Mouse (Mus musculus) gastrocnemius, adult 18-20 months (tissue): ENCODE results near the gene Nbea. TPM values are rescaled to one million over a fixed set of nuclear protein-coding genes. Genes with fewer than 3 reads are reported as not detected.
A peak's percentile ranks its signal among the peaks of the same experiment; 100 is the strongest.

ENCODE experiments used
- DNase-seq: peaks from one replicate; pipeline ENCODE4 v3.0.0; 2021; ENCODE audit warnings: low spot score
- total RNA-seq, 2 experiments: library from RNA; stranded (reverse); gene quantifications; 2 replicates each; pipeline ENCODE4 v1.2.3; 2021

Nbea gene
- total RNA-seq, 2 experiments from 2014 or later, result 3.7 to 4.9 TPM

GRCm38 (mm10) chr3:55784101-55784500, 399.4 kb downstream of the Nbea start:
- DNase-seq, result no peak

DNA sequence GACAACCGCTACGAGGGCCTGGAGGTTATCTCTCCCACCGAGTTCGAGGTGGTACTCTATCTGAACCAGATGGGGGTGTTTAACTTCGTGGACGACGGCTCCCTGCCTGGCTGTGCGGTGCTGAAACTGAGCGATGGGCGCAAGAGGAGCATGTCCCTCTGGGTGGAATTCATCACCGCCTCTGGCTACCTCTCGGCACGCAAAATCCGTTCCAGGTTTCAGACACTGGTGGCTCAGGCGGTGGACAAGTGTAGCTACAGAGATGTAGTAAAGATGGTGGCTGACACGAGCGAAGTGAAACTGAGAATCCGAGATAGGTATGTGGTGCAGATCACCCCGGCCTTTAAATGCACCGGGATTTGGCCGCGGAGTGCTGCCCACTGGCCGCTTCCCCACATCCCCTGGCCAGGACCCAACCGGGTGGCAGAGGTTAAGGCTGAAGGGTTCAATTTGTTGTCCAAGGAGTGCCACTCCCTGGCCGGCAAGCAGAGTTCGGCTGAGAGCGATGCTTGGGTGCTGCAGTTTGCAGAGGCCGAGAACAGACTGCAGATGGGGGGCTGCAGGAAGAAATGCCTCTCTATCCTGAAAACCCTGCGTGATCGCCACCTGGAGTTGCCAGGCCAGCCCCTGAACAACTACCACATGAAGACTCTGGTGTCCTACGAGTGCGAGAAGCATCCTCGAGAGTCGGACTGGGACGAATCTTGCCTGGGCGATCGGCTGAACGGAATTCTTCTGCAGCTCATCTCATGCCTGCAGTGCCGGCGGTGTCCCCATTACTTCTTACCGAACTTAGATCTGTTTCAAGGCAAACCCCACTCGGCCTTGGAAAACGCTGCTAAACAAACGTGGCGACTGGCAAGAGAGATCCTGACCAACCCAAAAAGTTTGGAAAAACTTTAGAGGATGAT, 400.1 kb downstream of the Nbea start:
- peak; percentile 67 for DNase-seq

DNA sequence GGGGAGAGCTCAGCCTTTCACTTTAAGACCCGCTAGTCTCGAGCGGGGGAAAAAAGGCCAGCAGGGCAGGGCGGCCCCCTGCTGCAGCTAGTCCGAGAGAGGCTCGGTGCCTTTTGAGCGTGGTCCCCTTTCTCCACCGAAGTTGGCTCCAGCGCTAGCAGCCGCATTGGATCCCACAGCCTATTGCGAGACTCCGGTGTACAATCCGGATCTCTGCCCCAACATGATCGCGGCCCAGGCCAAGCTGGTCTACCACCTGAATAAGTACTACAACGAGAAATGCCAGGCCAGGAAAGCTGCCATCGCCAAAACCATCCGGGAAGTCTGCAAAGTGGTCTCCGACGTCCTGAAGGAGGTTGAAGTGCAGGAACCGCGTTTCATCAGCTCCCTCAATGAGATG, 400.7 kb downstream of the Nbea start:
- peak; percentile 39 for DNase-seq

DNA sequence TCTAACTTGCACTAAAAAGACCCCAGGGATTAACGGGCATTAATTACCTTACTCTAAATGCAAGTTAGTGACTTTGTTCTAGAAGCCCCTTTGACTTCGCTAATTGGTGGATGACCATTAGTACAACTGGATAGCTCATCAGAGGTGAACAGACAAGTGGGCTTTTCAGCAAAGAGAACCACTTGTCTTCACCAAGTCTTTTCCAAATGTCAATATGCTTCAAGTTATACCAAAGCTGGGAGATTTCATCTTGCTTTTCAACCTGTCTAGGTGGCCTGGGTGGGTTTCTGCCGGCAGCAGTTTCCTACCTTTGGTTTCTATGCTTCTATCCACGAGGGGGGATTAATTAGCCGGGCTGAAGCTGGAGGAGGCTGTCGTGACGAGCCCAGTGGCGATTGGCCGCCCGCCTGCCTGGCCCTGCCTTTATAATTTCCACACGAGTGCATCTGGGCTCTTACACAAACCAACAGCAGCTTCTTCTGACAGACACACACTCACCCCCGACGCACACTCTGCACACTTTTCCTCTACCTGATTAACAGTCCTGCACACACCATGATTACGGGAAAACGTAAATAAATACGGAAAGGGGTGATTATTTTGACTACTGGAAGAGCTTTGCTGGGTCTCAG, 401.3 kb downstream of the Nbea start, which contains the start of gene Mab21l1:
Mab21l1 (plus strand) TSS at position 455 of the 632 bp plus-strand sequence.
- DNase-seq, result peak; percentile 86

DNA sequence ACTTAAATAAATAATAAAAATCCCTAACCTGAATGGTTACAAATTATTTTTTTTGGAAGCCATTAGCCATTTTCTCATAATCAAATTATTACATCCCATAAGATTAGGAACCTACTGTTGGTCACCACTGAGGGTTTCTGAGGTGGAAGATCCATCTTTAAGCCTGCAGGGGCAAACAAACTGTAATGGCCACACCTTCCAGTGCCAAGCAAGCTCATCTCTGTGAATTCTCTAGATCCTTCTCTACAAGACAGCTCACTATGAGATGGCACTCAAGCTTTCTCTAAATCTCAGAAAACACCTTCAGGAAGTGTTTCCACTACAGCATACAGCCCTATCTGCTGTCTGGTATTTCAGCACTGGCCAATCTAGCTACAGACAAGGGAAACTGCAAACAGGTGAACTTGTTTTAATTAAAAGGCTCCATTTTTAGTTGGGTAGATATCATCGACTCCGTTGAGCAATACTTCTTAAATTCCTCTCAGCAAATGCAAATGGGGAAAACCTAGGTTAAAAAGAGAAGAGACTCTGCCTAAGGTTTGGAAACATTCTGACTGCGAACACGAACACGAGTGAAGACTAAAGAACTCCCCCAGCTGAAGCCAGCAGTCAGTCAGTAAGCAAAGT, 402.0 kb downstream of the Nbea start:
- DNase-seq, result no peak

- peak; percentile 50 for DNase-seq
These were observed 403.1 kb downstream of the Nbea start for GRCm38 (mm10) chr3:55780120-55781070.

GRCm38 (mm10) chr3:55778764-55779730, 404.5 kb downstream of the Nbea start:
- DNase-seq, result no peak

DNA sequence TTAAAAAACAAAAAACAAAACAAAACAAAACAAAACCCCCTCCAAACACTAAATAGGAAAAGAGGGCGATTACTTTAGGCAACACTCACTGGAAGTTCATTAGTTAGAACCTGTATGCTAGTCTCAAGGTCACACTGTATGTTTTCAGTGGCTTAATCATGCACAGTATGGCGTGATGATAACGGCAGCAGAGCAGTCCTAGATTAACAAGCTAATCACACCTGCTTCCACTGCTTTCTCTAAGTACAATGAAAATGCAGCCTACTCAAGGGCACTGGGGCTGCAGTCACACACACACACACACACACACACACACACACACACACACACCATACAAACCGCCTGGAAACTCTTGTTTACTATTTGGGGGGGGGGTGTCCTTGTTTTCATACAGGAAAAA, 406.0 kb downstream of the Nbea start:
- no peak for DNase-seq

DNA sequence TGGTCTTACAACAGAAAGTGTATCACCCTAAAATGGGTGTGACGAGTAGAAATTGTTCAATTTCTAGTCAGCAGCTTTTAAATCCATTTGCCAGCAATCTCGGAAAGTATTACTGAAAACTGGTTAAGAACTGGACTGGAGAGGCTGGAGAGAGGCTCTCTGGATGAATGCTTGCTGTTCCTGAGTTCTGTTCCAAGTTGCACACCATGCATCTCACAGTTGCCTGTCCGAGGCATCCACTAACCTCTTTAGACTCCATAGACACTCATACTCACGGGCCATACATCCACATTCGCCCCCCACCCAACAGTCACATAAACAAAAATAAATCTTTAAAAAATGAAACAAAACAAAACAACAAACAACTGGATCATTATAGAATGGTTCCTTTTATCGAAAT, 407.7 kb downstream of the Nbea start:
- no peak for DNase-seq

GRCm38 (mm10) chr3:55775245-55775644, 408.3 kb downstream of the Nbea start:
- no peak for DNase-seq

DNA sequence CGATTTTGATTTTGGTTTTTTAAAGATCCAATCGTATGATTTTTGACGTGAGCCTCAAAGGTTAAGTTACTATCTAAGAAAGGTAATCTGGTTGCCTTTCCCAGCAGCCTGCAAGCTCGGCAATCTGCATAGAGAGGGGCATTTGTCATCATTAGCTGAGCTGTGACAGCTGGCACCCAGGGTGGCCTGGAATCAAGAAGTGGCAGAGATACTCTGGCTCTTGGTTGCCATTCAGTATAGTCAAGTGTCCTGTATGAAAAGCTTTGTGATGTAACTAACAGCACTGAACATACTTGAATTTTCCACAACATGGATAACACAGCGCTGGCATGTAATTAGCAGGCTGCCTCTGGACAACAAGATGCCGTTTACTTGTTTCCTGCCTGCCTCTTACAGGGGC, 409.3 kb downstream of the Nbea start:
- no peak for DNase-seq

DNA sequence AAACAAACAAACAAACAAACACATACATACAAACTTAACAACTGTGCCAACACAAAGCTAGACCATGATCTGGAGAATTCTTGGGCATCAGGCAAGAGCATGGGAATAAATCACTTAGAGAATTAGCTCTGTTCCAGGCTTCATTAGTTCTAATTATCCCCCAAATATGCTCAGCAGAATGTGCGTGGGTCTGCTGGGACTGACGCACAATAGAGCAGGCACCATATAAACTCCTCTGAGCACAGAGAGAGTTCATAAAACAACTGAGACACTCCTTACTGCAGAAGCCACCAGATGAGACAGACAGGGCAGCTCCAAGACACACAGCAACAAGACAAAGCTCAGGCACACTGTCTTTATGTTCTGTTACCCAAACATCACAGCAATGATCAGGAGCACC, 414.2 kb downstream of the Nbea start:
- DNase-seq, result no peak

DNA sequence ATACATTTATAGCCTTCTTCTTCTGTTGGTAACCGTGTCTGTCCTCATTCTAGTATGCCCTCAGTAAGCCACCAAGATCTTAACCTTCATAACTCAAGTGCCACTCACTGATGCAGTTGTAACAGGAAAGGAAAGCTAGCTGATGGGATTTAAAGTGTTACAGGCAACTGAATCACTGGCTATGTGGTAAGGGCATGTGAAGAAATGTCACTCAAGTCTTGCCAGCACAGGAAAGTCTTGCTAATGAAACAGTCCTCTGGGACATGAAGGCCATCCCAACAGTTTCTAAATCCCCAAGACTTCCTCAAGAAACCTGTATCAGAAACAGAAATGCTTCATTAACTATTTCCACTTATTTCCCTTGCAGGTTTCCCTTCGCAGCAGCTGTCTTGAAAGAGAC, 414.8 kb downstream of the Nbea start:
- DNase-seq, result no peak

- DNase-seq, result no peak
These were observed 419.9 kb downstream of the Nbea start for GRCm38 (mm10) chr3:55763591-55763990.

DNA sequence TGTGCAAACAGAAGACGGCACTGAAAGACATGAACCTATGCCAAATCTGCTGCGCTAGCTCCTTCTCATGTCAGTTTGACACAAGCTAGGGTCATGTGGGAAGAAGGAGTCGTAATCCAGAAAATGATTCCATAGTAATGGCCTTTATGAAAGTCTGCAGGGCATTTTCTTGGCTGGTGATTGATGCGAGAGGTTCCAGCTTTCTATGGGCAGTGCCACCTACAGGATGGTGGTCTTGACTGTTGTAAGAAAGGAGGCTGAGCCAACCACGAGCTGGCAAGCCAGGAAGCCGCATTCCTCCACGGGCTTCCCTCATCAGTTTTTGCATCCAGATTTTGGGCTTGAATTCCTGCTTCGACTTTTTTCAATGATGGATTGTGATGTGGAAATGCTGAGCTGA, 425.2 kb downstream of the Nbea start:
- DNase-seq, result no peak

DNA sequence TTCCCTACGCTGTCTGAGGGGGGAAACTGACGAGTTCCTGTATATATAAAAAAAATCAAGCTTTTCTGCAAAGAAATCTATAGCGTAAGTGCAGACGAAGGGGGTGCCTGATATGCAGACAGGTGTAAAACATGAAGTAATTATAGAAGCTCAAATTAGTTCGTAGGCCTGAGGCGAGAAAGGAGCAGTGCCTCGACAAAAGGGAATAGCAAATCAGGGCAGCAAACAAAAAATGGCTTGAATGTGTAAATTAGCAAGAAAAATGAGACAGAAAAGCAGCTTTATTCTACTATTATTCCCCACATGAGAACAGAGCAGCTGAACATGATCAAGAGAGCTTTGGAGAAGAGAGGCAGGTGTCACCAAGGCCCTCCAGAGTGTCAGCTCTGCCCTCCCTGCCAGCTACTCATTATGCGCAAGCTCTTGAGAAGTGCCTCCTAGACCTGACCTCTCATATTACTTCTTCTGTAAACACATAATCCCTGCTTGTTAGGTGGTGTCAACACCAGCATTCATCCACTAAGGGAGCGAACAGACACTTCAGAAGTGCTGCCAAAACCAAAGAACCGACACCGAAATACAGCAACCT, 426.8 kb downstream of the Nbea start:
- peak; percentile 15 for DNase-seq

GRCm38 (mm10) chr3:55755805-55756601, 427.5 kb downstream of the Nbea start:
- DNase-seq, result no peak

DNA sequence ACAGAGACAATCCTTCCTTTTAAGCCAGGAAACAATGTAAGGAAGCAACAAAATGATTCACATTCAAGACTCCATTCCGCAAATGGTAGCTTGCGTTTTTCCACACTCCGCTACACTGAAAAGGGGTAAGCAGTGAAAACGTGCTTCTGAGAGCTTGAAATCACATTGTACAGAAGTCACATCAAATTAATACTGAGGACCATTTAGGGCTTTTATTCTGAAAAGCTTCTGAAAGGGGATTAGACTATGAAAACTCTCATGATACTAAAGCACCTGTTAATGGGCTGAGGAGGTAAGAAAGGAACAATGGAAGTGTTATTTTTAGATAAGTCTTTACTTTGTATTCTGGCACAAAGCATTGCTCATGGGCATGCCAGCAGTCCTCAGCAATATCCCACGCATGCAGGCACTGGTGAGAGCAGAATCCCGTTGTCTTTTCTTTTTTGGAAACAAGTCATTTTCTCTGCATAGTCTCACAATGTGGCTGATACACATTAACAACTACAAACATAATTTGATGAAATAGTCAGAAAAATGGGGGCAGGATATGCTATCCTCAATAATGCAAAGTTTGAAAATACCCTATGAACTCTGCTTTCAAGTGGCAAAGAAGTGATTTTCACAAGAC, 428.4 kb downstream of the Nbea start:
- no peak for DNase-seq
